Mouse (Mus musculus) lung, embryonic 16.5 days (tissue): Measurements from ENCODE around the gene Tbxas1. TPM values are rescaled to one million over a fixed set of nuclear protein-coding genes. Genes with fewer than 3 reads are reported as not detected.

ENCODE experiments used
- ATAC-seq: fragments of 200-750 bp; cut with Nextera tagmentation; 2 replicates; pipeline ENCODE4 v1.8.0; 2017; ENCODE audit warnings: low read depth, mild to moderate bottlenecking, moderate library complexity
- H3K27ac ChIP-seq: fragments of 300-500 bp; sonication (generic); 2 replicates; pipeline ENCODE4 v1.5.1; 2014; ENCODE audit warnings: mild to moderate bottlenecking, control low read depth, low read length
- H3K27me3 ChIP-seq: fragments of 300-500 bp; sonication (generic); 2 replicates; pipeline ENCODE4 v1.6.1; 2014; ENCODE audit warnings: low read depth, low read length, mixed read lengths; ENCODE audit not compliant: control insufficient read depth, insufficient read depth
- H3K36me3 ChIP-seq: fragments of 300-500 bp; sonication (generic); 2 replicates; pipeline ENCODE4 v1.6.1; 2014; ENCODE audit warnings: low read length; ENCODE audit not compliant: control insufficient read depth, insufficient read depth
- H3K4me1 ChIP-seq: fragments of 300-500 bp; sonication (generic); replicated peaks from 2 replicates; pipeline ENCODE4 v1.6.1; 2014; ENCODE audit warnings: low read length, mixed read lengths; ENCODE audit not compliant: control insufficient read depth, insufficient read depth
- H3K4me2 ChIP-seq: fragments of 300-500 bp; sonication (generic); 2 replicates; pipeline ENCODE4 v1.6.1; 2014; ENCODE audit warnings: low read depth, low read length, control low read depth
- H3K4me3 ChIP-seq: fragments of 300-500 bp; sonication (generic); 2 replicates; pipeline ENCODE4 v1.5.1; 2014; ENCODE audit warnings: mild to moderate bottlenecking, low read length, control low read depth
- H3K9ac ChIP-seq: fragments of 300-500 bp; sonication (generic); 2 replicates; pipeline ENCODE4 v1.6.1; 2014; ENCODE audit warnings: low read length, control low read depth
- H3K9me3 ChIP-seq: fragments of 300-500 bp; sonication (generic); 2 replicates; pipeline ENCODE4 v1.6.1; 2016; ENCODE audit warnings: low read length; ENCODE audit not compliant: control insufficient read depth
- WGBS: fragments of 180-500 bp; shearing (Covaris S2); extraction: QIAGEN DNeasy Blood & Tissue Kit; methylation state at CpG from one replicate; pipeline ENCODE4 v1.1.7; 2014; 5-methylcytosine and 5-hydroxymethylcytosine counted together
- polyA plus RNA-seq: library from polyadenylated mRNA; unstranded; fragments of >200 nt; fragmentation: Nextera tagmentation; extraction: Ambion mirVana; gene quantifications from 2 replicates; pipeline ENCODE4 v1.2.1, GENCODE M21; 2015

The Tbxas1 gene
- polyA plus RNA-seq, 1 experiment from 2014 or later, result 3.9 TPM

DNA sequence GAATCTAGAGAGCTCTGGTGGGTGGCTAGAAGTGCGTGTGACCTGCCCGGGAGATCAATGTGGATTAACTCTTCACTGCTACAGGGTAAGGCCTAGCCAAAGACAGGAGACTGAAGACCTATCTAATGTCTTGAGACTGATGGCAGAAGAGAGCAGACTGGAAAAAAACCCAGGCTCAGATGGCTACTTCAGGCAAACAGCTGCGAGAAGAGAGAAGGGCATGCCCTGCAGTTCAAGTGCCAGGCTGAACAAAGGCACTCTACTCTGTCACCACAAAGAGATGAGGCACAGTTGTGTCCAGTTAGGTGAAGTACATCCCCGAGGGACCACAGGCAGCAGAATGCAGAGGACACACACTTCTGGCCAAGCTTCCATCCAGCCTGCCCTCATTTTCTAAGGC is 37.1 kb upstream of the Tbxas1 start:
- H3K27me3 ChIP-seq, result no peaks in the 10 kb centered on the region
- no peak overlapping the region for H3K4me3 ChIP-seq
- H3K4me1 ChIP-seq, result 0 out of 2 replicates have a peak, but pooled peaks cover 2% of the 10 kb centered on the region
- H3K4me2 ChIP-seq, result no peak overlapping the region
- no peak overlapping the region for H3K27ac ChIP-seq
- ATAC-seq, result no peak
- no peak overlapping the region for H3K9ac ChIP-seq
- no peaks in the 10 kb centered on the region for H3K36me3 ChIP-seq
- H3K9me3 ChIP-seq, result no peaks in the 10 kb centered on the region
- WGBS, result 73% methylated on average over 4 of the region's 4 CpGs

DNA sequence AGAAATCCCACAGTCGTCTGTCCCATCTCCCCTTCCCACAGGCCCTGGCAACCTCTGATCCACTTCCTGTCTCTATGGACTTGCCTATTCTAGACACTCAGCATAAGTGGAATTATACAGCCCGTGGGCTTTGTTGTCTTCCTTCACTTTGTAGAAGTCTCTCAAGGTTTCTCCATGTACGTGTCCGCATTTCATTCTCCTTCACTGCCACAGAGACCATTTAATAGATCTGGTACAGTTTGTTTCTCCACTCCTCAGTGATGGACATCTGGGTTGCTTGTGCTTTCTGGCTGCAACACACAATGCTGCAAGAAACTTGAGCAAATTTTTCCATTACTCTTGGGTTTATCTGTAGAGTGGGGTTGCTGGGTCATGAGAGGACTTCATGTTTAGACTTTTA is 35.3 kb upstream of the Tbxas1 start:
- Histone ChIP-seq H3K27me3 (no peaks in the 10 kb centered on the region), H3K27ac (no peak overlapping the region), H3K36me3 (no peaks in the 10 kb centered on the region), H3K4me1 (0 out of 2 replicates have a peak, but pooled peaks cover 2% of the 10 kb centered on the region), H3K4me2 (no peak overlapping the region), H3K9me3 (no peaks in the 10 kb centered on the region), H3K4me3 (no peak overlapping the region), H3K9ac (no peak overlapping the region)
- 58% methylated on average over 4 of the region's 4 CpGs for WGBS
- ATAC-seq, result no peak

DNA sequence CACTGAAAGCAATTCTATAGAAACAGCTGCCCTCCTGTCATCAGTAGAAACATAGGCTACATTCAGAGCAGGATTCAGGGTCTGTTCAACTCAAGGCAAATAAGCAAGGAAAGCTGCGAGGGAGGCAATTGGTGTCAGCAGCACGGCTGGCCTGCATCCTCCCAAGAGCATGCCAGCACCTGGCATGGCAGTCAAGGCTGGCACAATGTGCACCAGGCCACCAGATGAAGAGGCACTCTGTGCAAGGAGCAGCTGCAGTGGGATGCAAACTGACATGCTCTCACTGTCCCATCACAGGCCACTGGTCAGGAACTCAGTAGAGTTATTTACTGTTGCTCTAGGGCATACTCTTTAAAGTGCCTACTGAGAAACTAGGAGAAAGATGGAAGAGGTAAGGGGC is 34.8 kb upstream of the Tbxas1 start:
- H3K4me2 ChIP-seq, result no peak overlapping the region
- no peak for ATAC-seq
- no peak overlapping the region for H3K9ac ChIP-seq
- H3K4me1 ChIP-seq, result peaks cover 7% of the 10 kb centered on the region; the same call in 1 of the 2 replicates
- H3K9me3 ChIP-seq, result no peaks in the 10 kb centered on the region
- H3K27me3 ChIP-seq, result no peaks in the 10 kb centered on the region
- no peak overlapping the region for H3K27ac ChIP-seq
- no peaks in the 10 kb centered on the region for H3K36me3 ChIP-seq
- WGBS, result 80% methylated on average over 2 of the region's 2 CpGs
- H3K4me3 ChIP-seq, result no peak overlapping the region

DNA sequence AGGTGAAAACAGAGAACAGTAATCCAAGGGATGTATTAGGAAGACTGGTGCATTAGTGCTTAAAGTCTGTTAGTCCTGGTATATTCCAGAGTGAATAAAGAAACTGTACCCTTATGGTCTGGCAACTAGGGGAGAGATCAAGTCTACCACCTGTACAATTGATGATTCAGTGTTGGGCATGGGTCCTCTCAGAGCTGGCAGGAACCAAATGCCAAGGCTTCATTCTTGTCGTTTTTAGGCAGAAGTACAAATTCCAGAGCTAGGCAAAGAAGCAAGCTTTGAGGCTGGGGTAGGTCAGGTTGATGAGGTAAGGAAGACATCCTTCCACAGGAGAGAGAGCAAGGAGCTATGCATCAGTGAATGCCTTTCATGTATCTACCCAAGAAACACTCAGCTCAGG is 34.4 kb upstream of the Tbxas1 start:
- Histone ChIP-seq H3K4me2 (no peak overlapping the region), H3K27ac (no peak overlapping the region), H3K9ac (no peak overlapping the region), H3K27me3 (no peaks in the 10 kb centered on the region), H3K4me3 (no peak overlapping the region), H3K4me1 (peaks cover 10% of the 10 kb centered on the region), H3K36me3 (no peaks in the 10 kb centered on the region), H3K9me3 (no peaks in the 10 kb centered on the region)
- WGBS, result 78% methylated on average over 1 of the region's 1 CpGs
- ATAC-seq, result no peak

GRCm38 (mm10) chr6:38841551-38841950 is 33.7 kb upstream of the Tbxas1 start:
- H3K4me3 ChIP-seq, result no peak overlapping the region
- H3K27ac ChIP-seq, result no peak overlapping the region
- H3K9ac ChIP-seq, result no peak overlapping the region
- H3K9me3 ChIP-seq, result no peaks in the 10 kb centered on the region
- H3K4me1 ChIP-seq, result peaks cover 18% of the 10 kb centered on the region
- H3K27me3 ChIP-seq, result no peaks in the 10 kb centered on the region
- WGBS, result 79% methylated on average over 3 of the region's 3 CpGs
- H3K4me2 ChIP-seq, result no peak overlapping the region
- no peaks in the 10 kb centered on the region for H3K36me3 ChIP-seq
- no peak for ATAC-seq

DNA sequence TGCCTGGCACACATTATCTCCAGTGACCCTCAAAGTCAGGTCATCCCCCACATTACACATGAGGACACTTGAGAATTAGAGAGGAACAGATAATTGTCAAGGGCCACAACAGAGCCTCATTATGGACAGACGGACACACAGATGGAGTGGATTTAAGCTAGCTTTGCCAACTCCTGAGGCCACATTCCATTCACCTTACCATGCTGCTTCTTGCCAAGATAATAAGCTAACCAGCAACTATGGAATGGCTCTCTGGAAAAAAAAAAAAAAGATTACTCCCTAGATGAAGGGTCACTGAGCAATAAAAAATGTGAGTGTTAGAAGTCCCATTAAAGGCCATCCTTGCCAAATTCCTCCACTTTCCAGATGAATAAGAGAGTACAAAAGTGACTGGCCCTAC is 30.1 kb upstream of the Tbxas1 start:
- Histone ChIP-seq H3K27ac (no peak overlapping the region), H3K9ac (no peak overlapping the region), H3K4me1 (peaks cover 35% of the 10 kb centered on the region), H3K27me3 (no peaks in the 10 kb centered on the region), H3K36me3 (no peaks in the 10 kb centered on the region), H3K4me3 (no peak overlapping the region), H3K9me3 (no peaks in the 10 kb centered on the region), H3K4me2 (no peak overlapping the region)
- WGBS, result 58% methylated on average over 1 of the region's 1 CpGs
- no peak for ATAC-seq

DNA sequence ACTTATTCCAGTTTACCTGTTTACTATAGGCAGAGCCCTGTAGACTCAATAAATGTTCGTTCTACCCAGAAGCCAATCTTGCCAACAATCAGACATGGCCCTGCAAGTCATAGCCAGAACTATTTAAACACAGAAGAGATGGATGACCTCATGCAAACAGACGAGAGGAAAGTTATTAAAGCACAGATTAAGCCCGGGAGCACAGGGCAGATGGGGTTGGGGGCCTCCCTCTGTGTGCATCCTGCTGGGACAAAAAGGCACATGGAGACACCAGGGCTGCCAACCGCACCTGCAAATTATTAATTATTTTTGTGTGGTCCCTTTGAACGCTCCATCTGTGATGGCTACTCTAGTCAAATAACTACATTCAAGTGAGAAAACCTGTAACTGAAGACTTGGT is 29.3 kb upstream of the Tbxas1 start:
- no peak overlapping the region for H3K4me3 ChIP-seq
- ATAC-seq, result no peak
- 55% methylated on average over 5 of the region's 5 CpGs for WGBS
- H3K9me3 ChIP-seq, result no peaks in the 10 kb centered on the region
- peaks cover 35% of the 10 kb centered on the region for H3K4me1 ChIP-seq
- H3K4me2 ChIP-seq, result no peak overlapping the region
- no peak overlapping the region for H3K27ac ChIP-seq
- no peaks in the 10 kb centered on the region for H3K36me3 ChIP-seq
- H3K9ac ChIP-seq, result no peak overlapping the region
- H3K27me3 ChIP-seq, result no peaks in the 10 kb centered on the region

- H3K9me3 ChIP-seq, result no peaks in the 10 kb centered on the region
- peaks cover 35% of the 10 kb centered on the region for H3K4me1 ChIP-seq
- WGBS, result 42% methylated on average over 6 of the region's 6 CpGs
- no peaks in the 10 kb centered on the region for H3K27me3 ChIP-seq
- peak; percentile 31; the same call in 1 of the 2 replicates for ATAC-seq
- no peak overlapping the region for H3K27ac ChIP-seq
- no peak overlapping the region for H3K4me2 ChIP-seq
- no peak overlapping the region for H3K9ac ChIP-seq
- no peaks in the 10 kb centered on the region for H3K36me3 ChIP-seq
- no peak overlapping the region for H3K4me3 ChIP-seq
Measured at GRCm38 (mm10) chr6:38846330-38847195, 28.6 kb upstream of the Tbxas1 start.

DNA sequence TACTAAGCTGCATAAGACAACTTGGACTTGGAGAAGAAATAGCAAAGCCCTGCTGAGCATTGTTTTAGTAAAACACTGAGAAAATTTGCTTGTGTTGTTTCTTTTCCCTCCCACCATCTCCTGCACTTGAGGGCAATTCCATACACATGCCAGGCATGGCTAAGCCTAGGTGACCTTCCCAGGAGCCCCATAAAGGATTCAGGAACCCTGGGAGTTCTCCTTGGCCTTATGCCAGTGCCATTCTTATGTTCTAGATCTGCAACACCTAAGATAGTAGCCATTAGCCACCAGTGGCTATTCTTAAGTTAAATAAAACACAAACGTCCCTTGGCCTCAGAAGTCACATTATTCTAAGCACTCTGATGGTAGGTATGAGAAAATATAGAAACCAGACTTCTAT is 27.8 kb upstream of the Tbxas1 start:
- no peaks in the 10 kb centered on the region for H3K36me3 ChIP-seq
- no peak overlapping the region for H3K9ac ChIP-seq
- H3K4me3 ChIP-seq, result no peak overlapping the region
- WGBS, result 33% methylated on average over 1 of the region's 1 CpGs
- no peak overlapping the region for H3K27ac ChIP-seq
- no peak overlapping the region for H3K4me2 ChIP-seq
- H3K27me3 ChIP-seq, result no peaks in the 10 kb centered on the region
- no peaks in the 10 kb centered on the region for H3K9me3 ChIP-seq
- no peak for ATAC-seq
- H3K4me1 ChIP-seq, result peaks cover 35% of the 10 kb centered on the region
